ENCODE assay signal across 8 mouse cellular contexts in the genomic region with DNA sequence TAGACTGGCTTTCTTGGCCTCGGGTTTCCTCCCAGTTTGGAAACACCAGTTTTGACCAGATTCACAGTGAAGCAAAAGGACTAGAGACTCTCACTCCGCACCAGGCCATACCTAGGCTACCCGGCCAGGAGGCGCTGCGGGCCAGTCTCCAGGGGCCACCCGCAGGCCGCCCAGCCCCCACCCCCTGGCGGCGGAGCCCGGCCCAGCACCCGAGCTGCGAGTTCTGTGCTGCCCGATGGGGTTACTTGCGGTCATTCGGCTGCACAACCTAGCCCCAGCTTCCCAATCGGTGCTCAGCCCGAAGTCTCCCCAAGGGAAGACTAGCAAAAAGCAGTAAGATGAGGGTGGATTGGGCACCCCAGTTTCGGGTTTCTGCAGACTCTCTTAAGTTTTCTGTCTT. TPM values are rescaled to one million over a fixed set of nuclear protein-coding genes. Genes with fewer than 3 reads are reported as not detected.
DNase-seq lines count a peak whose midpoint lies in the region; ATAC-seq and TF ChIP-seq lines count a peak whose summit lies in the region.

No protein-coding gene starts in this region.

- under 1% methylated on average over 18 of the region's 18 CpGs for WGBS in bone marrow, adult 2 months
- 2% methylated on average over 18 of the region's 18 CpGs for WGBS in heart, embryonic 10.5 days
- 3% methylated on average over 18 of the region's 18 CpGs for WGBS in kidney, embryonic 15.5 days

- peak overlapping the region; percentile 92 for H3K4me2 ChIP-seq in kidney, embryonic 15.5 days

- DNase-seq in A20 (ENCODE audit: low read depth, low spot score), result peak; percentile 93
- peak; percentile 85 for DNase-seq in heart, embryonic 10.5 days (ENCODE audit: low spot score)
- peak; percentile 79 for DNase-seq in liver
- peak; percentile 88 to 90 for DNase-seq in monocyte, adult 2 months (ENCODE audit: low read depth in 1 of 2, low spot score in 2 of 2)
- DNase-seq in spleen, postnatal 14 days (ENCODE audit: low spot score in 2 of 2), result peak; percentile 77 to 89

- ATAC-seq in kidney, embryonic 15.5 days (replicated peaks; ENCODE audit: low FRiP score), result peak; percentile 81

- H3K27ac ChIP-seq in bone marrow, adult 2 months (ENCODE audit: control insufficient read depth, insufficient read depth, low read depth, low read length, poor library complexity), result no peak overlapping the region
- H3K27ac ChIP-seq in embryonic fibroblast, embryonic 13.5 days (ENCODE audit: insufficient read depth, low read length), result no peak overlapping the region
- H3K27ac ChIP-seq in heart, embryonic 10.5 days, result peak overlapping the region; percentile 83
- no peak overlapping the region for H3K27ac ChIP-seq in kidney, embryonic 15.5 days

- peak overlapping the region; percentile 49 for H3K4me3 ChIP-seq in bone marrow, adult 2 months (replicated peaks; ENCODE audit: control insufficient read depth, low read depth, low read length)
- H3K4me3 ChIP-seq in embryonic fibroblast, embryonic 13.5 days (ENCODE audit: insufficient read depth, low read length), result peak overlapping the region; percentile 64
- H3K4me3 ChIP-seq in heart, embryonic 10.5 days, result peak overlapping the region; percentile 73
- H3K4me3 ChIP-seq in kidney, embryonic 15.5 days (replicated peaks), result peak overlapping the region; percentile 62

- no peaks in the 10 kb centered on the region for H3K9me3 ChIP-seq in heart, embryonic 10.5 days
- H3K9me3 ChIP-seq in kidney, embryonic 15.5 days (replicated peaks), result no peaks in the 10 kb centered on the region

- TF ChIP-seq POLR2A in bone marrow, adult 2 months (IDR thresholded peaks at IDR 0.05; ENCODE audit: borderline replicate concordance, control insufficient read depth, low read depth, low read length), result peak; percentile 19; the same call in 1 of the 2 replicates
- TF ChIP-seq POLR2A in embryonic fibroblast, embryonic 13.5 days (IDR thresholded peaks at IDR 0.05; ENCODE audit: low read depth, low read length), result no peak

- H3K4me1 ChIP-seq in bone marrow, adult 2 months (ENCODE audit: control insufficient read depth, insufficient read depth, low read length), result no peaks in the 10 kb centered on the region; the same call in 1 of the 2 replicates
- H3K4me1 ChIP-seq in embryonic fibroblast, embryonic 13.5 days (ENCODE audit: control insufficient read depth, insufficient read depth, low read length), result no peaks in the 10 kb centered on the region
- H3K4me1 ChIP-seq in heart, embryonic 10.5 days, result peaks cover 18% of the 10 kb centered on the region; the same call in 1 of the 2 replicates
- peaks cover 13% of the 10 kb centered on the region for H3K4me1 ChIP-seq in kidney, embryonic 15.5 days

- no peaks in the 10 kb centered on the region for H3K36me3 ChIP-seq in heart, embryonic 10.5 days
- H3K36me3 ChIP-seq in kidney, embryonic 15.5 days, result no peaks in the 10 kb centered on the region

- no peaks in the 10 kb centered on the region for H3K27me3 ChIP-seq in heart, embryonic 10.5 days (ENCODE audit: insufficient read depth, poor library complexity, severe bottlenecking)
- H3K27me3 ChIP-seq in kidney, embryonic 15.5 days, result no peaks in the 10 kb centered on the region

- peak overlapping the region; percentile 42 for H3K9ac ChIP-seq in kidney, embryonic 15.5 days

- TF ChIP-seq CTCF in bone marrow, adult 2 months (IDR thresholded peaks at IDR 0.05; ENCODE audit: control insufficient read depth, insufficient read depth, low read length), result peak; percentile 52; the same call in 1 of the 2 replicates
- 0 out of 2 replicates have a peak, but pooled peaks have one; percentile 15 for TF ChIP-seq CTCF in embryonic fibroblast, embryonic 13.5 days (IDR thresholded peaks at IDR 0.05; ENCODE audit: borderline replicate concordance, insufficient read depth, low read length)

RNA-seq across cellular contexts. Expression of gene Abca1, which starts 1.1 kb away (rescaled TPM):
- 3.4 and 4.9 TPM in 2 replicates for polyA plus RNA-seq in bone marrow, adult 2 months (2011; ENCODE audit: insufficient read depth, insufficient read length, low replicate concordance, missing spikeins)
- 15.7 and 20.4 TPM in 2 replicates for polyA plus RNA-seq in embryonic fibroblast, embryonic 13.5 days (2011; ENCODE audit: insufficient read length, low read depth, missing spikeins)
- 1.6 and 4.2 TPM in 2 replicates for polyA plus RNA-seq in heart, embryonic 10.5 days (2016; fragmentation: Nextera tagmentation; extraction: Ambion mirVana)
- polyA plus RNA-seq in kidney, embryonic 15.5 days (2015; fragmentation: Nextera tagmentation; extraction: Ambion mirVana), result 3.8 and 4.4 TPM in 2 replicates
